In genomic region chr7:132551351-132552126, GRCm38 (mm10) we compare ENCODE assay signal across 8 mouse cellular contexts. TPM values are rescaled to one million over a fixed set of nuclear protein-coding genes. Genes with fewer than 3 reads are reported as not detected.
DNase-seq lines count a peak whose midpoint lies in the region; ATAC-seq and TF ChIP-seq lines count a peak whose summit lies in the region.

No protein-coding gene starts in this region.

- no peaks in the 10 kb centered on the region for H3K9me3 ChIP-seq in ES-E14 (ENCODE audit: control insufficient read depth, insufficient read depth, low read depth, low read length)
- H3K9me3 ChIP-seq in forebrain, embryonic 16.5 days (ENCODE audit: control insufficient read depth, low read length): no peaks in the 10 kb centered on the region
- no peaks in the 10 kb centered on the region for H3K9me3 ChIP-seq in lung, embryonic 15.5 days

- H3K4me3 ChIP-seq in ES-E14 (ENCODE audit: insufficient read depth in 1 of 2, low read depth in 1 of 2, low read length in 2 of 2, poor library complexity in 1 of 2, severe bottlenecking in 1 of 2): peak overlapping the region; percentile 63 to 70
- peak overlapping the region; percentile 56 for H3K4me3 ChIP-seq in forebrain, embryonic 16.5 days (replicated peaks; ENCODE audit: low read length)
- peak overlapping the region; percentile 48 for H3K4me3 ChIP-seq in lung, embryonic 15.5 days

- H3K4me2 ChIP-seq in forebrain, embryonic 16.5 days (ENCODE audit: low read length): peak overlapping the region; percentile 95
- H3K4me2 ChIP-seq in lung, embryonic 15.5 days: peak overlapping the region; percentile 90

- peak; percentile 91 for DNase-seq in ES-E14 (ENCODE audit: low read depth, low spot score)
- peak; percentile 92 for DNase-seq in cerebellum, adult 11-12 months
- DNase-seq in heart, postnatal 4 days: peak; percentile 97
- peak; percentile 92 to 98 for DNase-seq in layer of hippocampus, adult 8-10 months (ENCODE audit: low spot score in 2 of 2)
- DNase-seq in ovary, adult 18-20 months (ENCODE audit: low spot score): peak; percentile 89
- DNase-seq in thymus, postnatal 0 days (ENCODE audit: low spot score): peak; percentile 96

- H3K27me3 ChIP-seq in forebrain, embryonic 16.5 days (replicated peaks; ENCODE audit: control insufficient read depth, insufficient read depth, low read length): no peaks in the 10 kb centered on the region
- no peaks in the 10 kb centered on the region; the same call in 1 of the 2 replicates for H3K27me3 ChIP-seq in lung, embryonic 15.5 days

- ATAC-seq in forebrain, embryonic 16.5 days: peak; percentile 97
- ATAC-seq in lung, embryonic 15.5 days (ENCODE audit: borderline replicate concordance, extremely low read depth, low FRiP score, low TSS enrichment): peak; percentile 94

- no peak overlapping the region for H3K27ac ChIP-seq in ES-E14 (ENCODE audit: insufficient read depth, low read depth, low read length, poor library complexity, severe bottlenecking)
- H3K27ac ChIP-seq in forebrain, embryonic 16.5 days (ENCODE audit: low read length): peak overlapping the region; percentile 20; the same call in 1 of the 2 replicates
- no peak overlapping the region for H3K27ac ChIP-seq in lung, embryonic 15.5 days

- no peaks in the 10 kb centered on the region for H3K36me3 ChIP-seq in ES-E14 (ENCODE audit: control insufficient read depth, insufficient read depth, low read length, poor library complexity, severe bottlenecking)
- H3K36me3 ChIP-seq in forebrain, embryonic 16.5 days (ENCODE audit: control insufficient read depth, insufficient read depth): no peaks in the 10 kb centered on the region
- H3K36me3 ChIP-seq in lung, embryonic 15.5 days: peaks cover 1% of the 10 kb centered on the region

- in situ Hi-C loops in ES-E14 (cut with MboI; ENCODE audit: low sequenced_read_pairs in 2 of 2, unreplicated experiment in 2 of 2): no loop called here

- H3K9ac ChIP-seq in ES-E14 (ENCODE audit: insufficient read depth, low read depth, low read length, poor library complexity, severe bottlenecking): peak overlapping the region; percentile 79
- peak overlapping the region; percentile 56 for H3K9ac ChIP-seq in forebrain, embryonic 16.5 days (replicated peaks; ENCODE audit: low read depth, low read length)
- H3K9ac ChIP-seq in lung, embryonic 15.5 days: peak overlapping the region; percentile 45

- peaks cover 0 to 1% of the 10 kb centered on the region in 2 experiments; a peak in 1 of 4 replicates for H3K4me1 ChIP-seq in ES-E14 (ENCODE audit: control insufficient read depth in 2 of 2, insufficient read depth in 2 of 2, low read length in 2 of 2, poor library complexity in 1 of 2)
- 0 out of 2 replicates have a peak, but pooled peaks cover 2% of the 10 kb centered on the region for H3K4me1 ChIP-seq in forebrain, embryonic 16.5 days (replicated peaks; ENCODE audit: control insufficient read depth, insufficient read depth, low read length)
- no peaks in the 10 kb centered on the region for H3K4me1 ChIP-seq in lung, embryonic 15.5 days

- WGBS in forebrain, embryonic 16.5 days: 2% methylated on average over 27 of the region's 27 CpGs
- WGBS in lung, embryonic 15.5 days: 2% methylated on average over 27 of the region's 27 CpGs

TF ChIP-seq in ES-E14, 5 proteins besides CTCF, POLR2A, EP300 and RAD21:
- no peak for TF ChIP-seq HCFC1 (IDR thresholded peaks at IDR 0.05; ENCODE audit: borderline replicate concordance, insufficient read depth, low read length)
- TF ChIP-seq CHD2 (IDR thresholded peaks at IDR 0.05; ENCODE audit: low read depth, low read length): no peak
- no peak for TF ChIP-seq MAFK (IDR thresholded peaks at IDR 0.05; ENCODE audit: insufficient read depth, low read depth, low read length)
- TF ChIP-seq ZC3H11A (IDR thresholded peaks at IDR 0.05; ENCODE audit: borderline replicate concordance, low read depth, low read length): peak; percentile 61; the same call in 1 of the 2 replicates
- no peak for TF ChIP-seq ZNF384 (IDR thresholded peaks at IDR 0.05; ENCODE audit: low read depth, low read length)

RNA-seq across cellular contexts. Expression of gene Oat, which starts 24.7 kb away (rescaled TPM):
- 28.5 and 60.2 TPM in 2 replicates for total RNA-seq in ES-E14 (2012; rRNA removed)
- polyA plus RNA-seq in forebrain, embryonic 16.5 days (2015; fragmentation: Nextera tagmentation; extraction: Ambion mirVana): 111 and 133 TPM in 2 replicates
- total RNA-seq in heart, postnatal 4 days (2021): 100 to 1,000 TPM; 153 to 156 TPM
- 100 to 1,000 TPM in 3 of 4 experiments, 10 to 100 TPM in 1; 97.0 to 114 (median 108) TPM for total RNA-seq in layer of hippocampus, adult 8-10 months (2022)
- 294 and 300 TPM in 2 replicates for polyA plus RNA-seq in lung, embryonic 15.5 days (2015; fragmentation: Nextera tagmentation; extraction: Ambion mirVana)
- polyA plus RNA-seq in thymus, postnatal 0 days (2015; fragmentation: Nextera tagmentation; extraction: Ambion mirVana): 109 and 111 TPM in 2 replicates

RNA-seq across cellular contexts. Expression of gene Nkx1-2, which starts 47.9 kb away (rescaled TPM):
- 0.58 and 0.80 TPM in 2 replicates for total RNA-seq in ES-E14 (2012; rRNA removed)
- polyA plus RNA-seq in forebrain, embryonic 16.5 days (2015; fragmentation: Nextera tagmentation; extraction: Ambion mirVana): 0.11 TPM in 1 of 2 replicates, not detected in the other
- not detected for total RNA-seq in heart, postnatal 4 days (2021)
- under 1 TPM in 1 of 4 experiments, not detected in 3; 0.14 TPM for total RNA-seq in layer of hippocampus, adult 8-10 months (2022)
- not detected in 2 replicates for polyA plus RNA-seq in lung, embryonic 15.5 days (2015; fragmentation: Nextera tagmentation; extraction: Ambion mirVana)
- polyA plus RNA-seq in thymus, postnatal 0 days (2015; fragmentation: Nextera tagmentation; extraction: Ambion mirVana): 0.05 TPM in 1 of 2 replicates, not detected in the other

RNA-seq across cellular contexts. Expression of gene Lhpp, which starts 58.9 kb away (rescaled TPM):
- total RNA-seq in ES-E14 (2012; rRNA removed): 7.2 and 11.9 TPM in 2 replicates
- polyA plus RNA-seq in forebrain, embryonic 16.5 days (2015; fragmentation: Nextera tagmentation; extraction: Ambion mirVana): 26.4 and 31.2 TPM in 2 replicates
- total RNA-seq in heart, postnatal 4 days (2021): 10 to 100 TPM; 21.4 to 25.4 TPM
- total RNA-seq in layer of hippocampus, adult 8-10 months (2022): 10 to 100 TPM; 22.1 to 23.2 (median 22.3) TPM
- polyA plus RNA-seq in lung, embryonic 15.5 days (2015; fragmentation: Nextera tagmentation; extraction: Ambion mirVana): 19.1 and 20.8 TPM in 2 replicates
- 7.5 and 8.8 TPM in 2 replicates for polyA plus RNA-seq in thymus, postnatal 0 days (2015; fragmentation: Nextera tagmentation; extraction: Ambion mirVana)
